Mouse (Mus musculus) heart, embryonic 16.5 days (tissue): ENCODE measurements around the gene 2300002M23Rik. TPM values are rescaled to one million over a fixed set of nuclear protein-coding genes. Genes with fewer than 3 reads are reported as not detected.

Experiments
- ATAC-seq: fragments of 200-750 bp; cut with Nextera tagmentation; replicated peaks from 2 replicates; pipeline ENCODE4 v1.8.0; 2017; ENCODE audit warnings: moderate number of reproducible peaks; ENCODE audit not compliant: insufficient read depth, low FRiP score; ENCODE audit errors: extremely low read depth
- H3K27ac ChIP-seq: fragments of 300-500 bp; sonication (generic); 2 replicates; pipeline ENCODE4 v1.5.1; 2014; ENCODE audit warnings: mild to moderate bottlenecking, low read length, control low read depth, moderate library complexity
- H3K27me3 ChIP-seq: fragments of 300-500 bp; sonication (generic); 2 replicates; pipeline ENCODE4 v1.6.1; 2014; ENCODE audit warnings: low read length, mixed read lengths; ENCODE audit not compliant: control insufficient read depth, insufficient read depth
- H3K36me3 ChIP-seq: fragments of 300-500 bp; sonication (generic); 2 replicates; pipeline ENCODE4 v1.6.1; 2014; ENCODE audit not compliant: control insufficient read depth, insufficient read depth
- H3K4me1 ChIP-seq: fragments of 300-500 bp; sonication (generic); 2 replicates; pipeline ENCODE4 v1.6.1; 2014; ENCODE audit warnings: low read length, mixed read lengths; ENCODE audit not compliant: control insufficient read depth, insufficient read depth
- H3K4me2 ChIP-seq: fragments of 300-500 bp; sonication (generic); 2 replicates; pipeline ENCODE4 v1.6.1; 2014; ENCODE audit warnings: low read depth, mild to moderate bottlenecking, control low read depth, low read length
- H3K4me3 ChIP-seq: fragments of 300-500 bp; sonication (generic); 2 replicates; pipeline ENCODE4 v1.5.1; 2014; ENCODE audit warnings: mild to moderate bottlenecking, control low read depth, low read length
- H3K9ac ChIP-seq: fragments of 300-500 bp; sonication (generic); 2 replicates; pipeline ENCODE4 v1.6.1; 2014; ENCODE audit warnings: low read length, control low read depth
- H3K9me3 ChIP-seq: fragments of 300-500 bp; sonication (generic); replicated peaks from 2 replicates; pipeline ENCODE4 v1.6.1; 2016; ENCODE audit warnings: low read length; ENCODE audit not compliant: control insufficient read depth
- WGBS: fragments of 180-500 bp; shearing (Covaris S2); extraction: QIAGEN DNeasy Blood & Tissue Kit; methylation state at CpG from one replicate; pipeline ENCODE4 v1.1.7; 2014; 5-methylcytosine and 5-hydroxymethylcytosine counted together
- polyA plus RNA-seq: library from polyadenylated mRNA; unstranded; fragments of >200 nt; fragmentation: Nextera tagmentation; extraction: Ambion mirVana; gene quantifications from 2 replicates; pipeline ENCODE4 v1.2.1, GENCODE M21; 2015

2300002M23Rik gene
- polyA plus RNA-seq, 1 experiment from 2014 or later: 0.14 TPM

DNA sequence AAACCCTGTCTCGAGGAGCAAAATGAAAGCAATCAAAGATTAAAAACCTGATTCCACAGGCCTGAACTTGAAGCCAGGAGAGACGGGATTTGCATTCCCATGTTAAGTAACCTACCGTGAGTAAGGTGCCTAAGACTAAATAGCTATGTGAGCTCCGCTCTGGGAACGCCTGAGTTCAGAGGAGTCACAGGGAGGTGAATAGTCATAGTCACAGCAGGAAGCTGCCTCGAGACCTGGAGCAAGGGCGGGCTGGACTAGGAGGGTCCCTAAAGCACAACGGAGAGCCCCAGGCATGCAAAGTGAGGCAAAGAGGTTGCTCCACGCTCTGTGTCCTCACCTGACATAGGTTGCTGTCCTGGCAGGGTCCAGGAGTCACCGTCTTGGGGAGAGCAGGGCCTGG, 27.7 kb upstream of the 2300002M23Rik start:
- Histone ChIP-seq H3K36me3 (no peaks in the 10 kb centered on the region), H3K27ac (no peak overlapping the region), H3K4me1 (peaks cover 2% of the 10 kb centered on the region; the same call in 1 of the 2 replicates), H3K9ac (no peak overlapping the region), H3K9me3 (no peaks in the 10 kb centered on the region), H3K4me2 (no peak overlapping the region), H3K27me3 (no peaks in the 10 kb centered on the region), H3K4me3 (no peak overlapping the region)
- 53% methylated on average over 10 of the region's 10 CpGs for WGBS
- ATAC-seq: no peak

- no peaks in the 10 kb centered on the region for H3K27me3 ChIP-seq
- H3K9me3 ChIP-seq: no peaks in the 10 kb centered on the region
- peaks cover 2% of the 10 kb centered on the region; the same call in 1 of the 2 replicates for H3K4me1 ChIP-seq
- no peak overlapping the region for H3K4me3 ChIP-seq
- H3K4me2 ChIP-seq: peak overlapping the region; percentile 3; the same call in 1 of the 2 replicates
- ATAC-seq: no peak
- H3K27ac ChIP-seq: no peak overlapping the region
- no peaks in the 10 kb centered on the region for H3K36me3 ChIP-seq
- 73% methylated on average over 15 of the region's 15 CpGs for WGBS
- H3K9ac ChIP-seq: no peak overlapping the region
Measured at GRCm38 (mm10) chr17:35542761-35543411, 24.4 kb upstream of the 2300002M23Rik start.

- WGBS: 45% methylated on average over 14 of the region's 14 CpGs
- peak overlapping the region; percentile 3; the same call in 1 of the 2 replicates for H3K4me2 ChIP-seq
- H3K9ac ChIP-seq: no peak overlapping the region
- no peaks in the 10 kb centered on the region for H3K27me3 ChIP-seq
- peaks cover 2% of the 10 kb centered on the region; the same call in 1 of the 2 replicates for H3K4me1 ChIP-seq
- H3K27ac ChIP-seq: no peak overlapping the region
- ATAC-seq: no peak
- H3K9me3 ChIP-seq: no peaks in the 10 kb centered on the region
- H3K36me3 ChIP-seq: no peaks in the 10 kb centered on the region
- H3K4me3 ChIP-seq: no peak overlapping the region
Measured at GRCm38 (mm10) chr17:35543412-35543861, 23.8 kb upstream of the 2300002M23Rik start.

DNA sequence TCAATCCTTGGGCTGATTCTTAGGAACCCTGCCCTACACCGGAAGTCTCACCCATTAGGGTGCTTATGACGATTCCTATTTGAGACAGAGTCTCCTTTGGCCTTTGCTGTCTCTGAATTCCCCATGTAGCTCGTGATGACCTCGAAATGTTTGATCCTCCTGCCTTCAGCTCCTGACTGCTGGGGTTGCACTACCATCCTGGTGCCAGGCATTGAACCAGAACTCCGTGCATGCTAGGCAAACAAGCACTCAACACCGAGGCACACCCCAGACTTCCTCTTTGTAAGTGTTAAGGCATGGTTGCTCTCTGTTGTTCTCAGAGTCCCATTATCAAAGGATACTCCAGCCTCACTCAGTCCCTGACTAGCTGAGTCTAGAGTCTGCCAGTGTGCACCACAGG, 23.2 kb upstream of the 2300002M23Rik start:
- Histone ChIP-seq H3K27ac (no peak overlapping the region), H3K36me3 (no peaks in the 10 kb centered on the region), H3K4me3 (no peak overlapping the region), H3K9me3 (no peaks in the 10 kb centered on the region), H3K27me3 (no peaks in the 10 kb centered on the region), H3K4me1 (peaks cover 7% of the 10 kb centered on the region), H3K9ac (no peak overlapping the region), H3K4me2 (no peak overlapping the region)
- ATAC-seq: no peak
- WGBS: 66% methylated on average over 6 of the region's 6 CpGs

DNA sequence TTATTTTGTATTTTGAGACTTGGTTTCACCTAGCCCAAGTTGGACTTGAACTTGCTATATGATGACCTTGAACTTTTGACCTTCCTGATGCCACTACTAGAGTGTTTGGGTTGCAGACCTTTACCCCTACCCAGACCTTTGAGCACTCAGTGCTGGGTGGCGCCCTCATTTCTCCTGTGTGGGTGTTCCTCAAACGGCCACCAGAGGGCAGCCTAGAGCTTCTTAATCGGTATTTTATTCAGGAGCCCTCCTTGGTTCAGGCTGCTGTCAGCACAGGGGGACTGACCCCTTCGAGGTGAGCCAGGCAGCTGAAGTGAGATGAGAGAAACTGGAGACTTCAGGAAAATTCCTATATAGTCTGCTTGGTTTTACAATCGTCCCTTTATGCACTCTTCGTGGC, 22.6 kb upstream of the 2300002M23Rik start:
- 35% methylated on average over 6 of the region's 6 CpGs for WGBS
- Histone ChIP-seq H3K4me1 (peaks cover 8% of the 10 kb centered on the region), H3K36me3 (no peaks in the 10 kb centered on the region), H3K9me3 (no peaks in the 10 kb centered on the region), H3K27me3 (no peaks in the 10 kb centered on the region), H3K4me3 (no peak overlapping the region), H3K27ac (no peak overlapping the region), H3K4me2 (no peak overlapping the region), H3K9ac (no peak overlapping the region)
- ATAC-seq: no peak

- Histone ChIP-seq H3K9me3 (no peaks in the 10 kb centered on the region), H3K4me2 (no peak overlapping the region), H3K27ac (no peak overlapping the region), H3K27me3 (no peaks in the 10 kb centered on the region), H3K4me3 (no peak overlapping the region), H3K4me1 (peaks cover 25% of the 10 kb centered on the region), H3K36me3 (no peaks in the 10 kb centered on the region), H3K9ac (no peak overlapping the region)
- no peak for ATAC-seq
- 74% methylated on average over 2 of the region's 2 CpGs for WGBS
Measured at GRCm38 (mm10) chr17:35547465-35547864, 19.8 kb upstream of the 2300002M23Rik start.

GRCm38 (mm10) chr17:35548636-35549035, 18.6 kb upstream of the 2300002M23Rik start:
- no peak for ATAC-seq
- Histone ChIP-seq H3K27ac (peak overlapping the region; percentile 100), H3K9me3 (no peaks in the 10 kb centered on the region), H3K36me3 (no peaks in the 10 kb centered on the region), H3K4me3 (no peak overlapping the region), H3K27me3 (no peaks in the 10 kb centered on the region), H3K9ac (peak overlapping the region; percentile 53), H3K4me1 (peaks cover 25% of the 10 kb centered on the region), H3K4me2 (no peak overlapping the region)
- 19% methylated on average over 5 of the region's 5 CpGs for WGBS

DNA sequence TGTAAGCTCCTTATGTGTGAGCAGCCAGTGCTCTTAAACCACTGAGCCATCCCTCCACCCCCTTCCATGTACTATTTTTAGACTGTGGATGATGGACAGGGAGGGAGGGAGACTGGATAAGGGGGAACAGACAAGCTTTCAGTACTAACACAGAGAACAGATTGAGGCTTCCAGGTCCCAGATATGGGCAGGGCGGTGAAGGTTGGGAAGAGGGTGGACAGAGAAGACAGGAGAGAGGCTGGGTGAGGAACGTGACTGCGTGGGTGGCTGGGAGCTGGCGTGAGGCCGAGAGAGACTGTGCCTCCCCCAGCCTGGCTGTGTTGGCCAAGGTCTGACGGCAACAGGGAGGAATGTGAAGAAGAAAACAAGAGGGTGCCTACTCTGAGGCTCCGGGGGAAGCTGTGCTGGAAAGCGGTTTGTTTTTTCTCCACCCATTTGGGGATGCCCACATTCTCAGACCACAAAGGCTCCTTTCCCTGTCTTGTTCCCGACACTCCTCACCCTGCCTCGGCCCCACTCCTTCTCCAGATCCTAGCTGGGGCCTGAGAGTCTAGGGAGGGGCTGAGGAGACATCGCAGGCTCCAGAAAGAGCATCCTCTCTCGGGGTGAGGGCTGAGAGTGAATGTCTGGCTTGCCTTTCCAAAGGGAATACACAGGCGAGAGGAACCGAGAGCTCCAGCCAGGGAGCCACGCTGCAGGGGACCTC, 17.7 kb upstream of the 2300002M23Rik start:
- H3K4me2 ChIP-seq: peak overlapping the region; percentile 63
- WGBS: 14% methylated on average over 15 of the region's 15 CpGs
- H3K27ac ChIP-seq: peak overlapping the region; percentile 100
- H3K4me3 ChIP-seq: peak overlapping the region; percentile 37
- no peaks in the 10 kb centered on the region for H3K9me3 ChIP-seq
- peaks cover 23% of the 10 kb centered on the region for H3K4me1 ChIP-seq
- H3K9ac ChIP-seq: peak overlapping the region; percentile 73
- peak; percentile 94 for ATAC-seq
- no peaks in the 10 kb centered on the region for H3K27me3 ChIP-seq
- H3K36me3 ChIP-seq: no peaks in the 10 kb centered on the region

- Histone ChIP-seq H3K4me1 (peaks cover 23% of the 10 kb centered on the region), H3K4me3 (peak overlapping the region; percentile 37), H3K9ac (peak overlapping the region; percentile 73), H3K9me3 (no peaks in the 10 kb centered on the region), H3K36me3 (no peaks in the 10 kb centered on the region), H3K27me3 (no peaks in the 10 kb centered on the region), H3K27ac (peak overlapping the region; percentile 100), H3K4me2 (peak overlapping the region; percentile 63)
- WGBS: 87% methylated on average over 4 of the region's 4 CpGs
- ATAC-seq: no peak
Measured at GRCm38 (mm10) chr17:35550143-35550494, 17.1 kb upstream of the 2300002M23Rik start.
